Mouse (Mus musculus) forebrain, embryonic 14.5 days (tissue): ENCODE results near the gene Tmem87a. TPM values are rescaled to one million over a fixed set of nuclear protein-coding genes. Genes with fewer than 3 reads are reported as not detected.

Source experiments
- ATAC-seq: fragments of 200-750 bp; cut with Nextera tagmentation; 2 replicates; pipeline ENCODE4 v1.8.0; 2017; ENCODE audit warnings: mild to moderate bottlenecking, moderate library complexity
- DNase-seq: peaks from one replicate; pipeline ENCODE4 v3.0.0-alpha.2; 2015; ENCODE audit warnings: low spot score
- H3K27ac ChIP-seq: fragments of 300-500 bp; sonication (generic); 2 replicates; pipeline ENCODE4 v1.5.1; 2014; ENCODE audit warnings: low read depth, mild to moderate bottlenecking, control low read depth, low read length, moderate library complexity
- H3K27me3 ChIP-seq: fragments of 300-500 bp; sonication (generic); replicated peaks from 2 replicates; pipeline ENCODE4 v1.6.1; 2014; ENCODE audit warnings: low read length, control low read depth, mixed read lengths; ENCODE audit not compliant: control insufficient read depth, insufficient read depth
- H3K36me3 ChIP-seq: fragments of 300-500 bp; sonication (generic); 2 replicates; pipeline ENCODE4 v1.6.1; 2014; ENCODE audit warnings: low read length, control low read depth; ENCODE audit not compliant: control insufficient read depth, insufficient read depth
- H3K4me1 ChIP-seq: fragments of 300-500 bp; sonication (generic); 2 replicates; pipeline ENCODE4 v1.6.1; 2014; ENCODE audit warnings: antibody characterized with exemption, low read length, control low read depth; ENCODE audit not compliant: control insufficient read depth, insufficient read depth
- H3K4me2 ChIP-seq: fragments of 300-500 bp; sonication (generic); 2 replicates; pipeline ENCODE4 v1.6.1; 2014; ENCODE audit warnings: mild to moderate bottlenecking, control low read depth, low read length
- H3K4me3 ChIP-seq: fragments of 300-500 bp; sonication (generic); 2 replicates; pipeline ENCODE4 v1.5.1; 2014; ENCODE audit warnings: low read depth, low read length, control low read depth
- H3K9ac ChIP-seq: fragments of 300-500 bp; sonication (generic); 2 replicates; pipeline ENCODE4 v1.6.1; 2014; ENCODE audit warnings: mild to moderate bottlenecking, low read length, control low read depth, moderate library complexity
- H3K9me3 ChIP-seq: fragments of 300-500 bp; sonication (generic); replicated peaks from 2 replicates; pipeline ENCODE4 v1.6.1; 2016; ENCODE audit warnings: low read length, control low read depth, mixed read lengths; ENCODE audit not compliant: control insufficient read depth
- WGBS: fragments of 180-500 bp; shearing (Covaris S2); extraction: QIAGEN DNeasy Blood & Tissue Kit; methylation state at CpG from one replicate; pipeline ENCODE4 v1.1.7; 2014; 5-methylcytosine and 5-hydroxymethylcytosine counted together
- polyA plus RNA-seq: library from polyadenylated mRNA; unstranded; fragments of >200 nt; fragmentation: Nextera tagmentation; extraction: Ambion mirVana; gene quantifications from 2 replicates; pipeline ENCODE4 v1.2.1, GENCODE M21; 2014

Gene Tmem87a
- polyA plus RNA-seq, 1 experiment from 2014 or later, result 7.9 TPM

GRCm38 (mm10) chr2:120386264-120386663, 17.6 kb downstream of the Tmem87a start:
- H3K27me3 ChIP-seq, result no peaks in the 10 kb centered on the region
- H3K27ac ChIP-seq, result no peak overlapping the region
- H3K4me2 ChIP-seq, result no peak overlapping the region
- peaks cover 58% of the 10 kb centered on the region for H3K36me3 ChIP-seq
- DNase-seq, result no peak
- WGBS, result 88% methylated on average over 1 of the region's 1 CpGs
- H3K4me3 ChIP-seq, result no peak overlapping the region
- H3K4me1 ChIP-seq, result no peaks in the 10 kb centered on the region
- H3K9ac ChIP-seq, result no peak overlapping the region
- no peaks in the 10 kb centered on the region for H3K9me3 ChIP-seq
- no peak for ATAC-seq

GRCm38 (mm10) chr2:120373858-120374257, 30.1 kb downstream of the Tmem87a start:
- no peak for ATAC-seq
- H3K9ac ChIP-seq, result no peak overlapping the region
- peaks cover 72% of the 10 kb centered on the region for H3K36me3 ChIP-seq
- no peaks in the 10 kb centered on the region for H3K27me3 ChIP-seq
- WGBS, result 82% methylated on average over 4 of the region's 4 CpGs
- no peak overlapping the region for H3K4me3 ChIP-seq
- no peak overlapping the region for H3K4me2 ChIP-seq
- H3K9me3 ChIP-seq, result no peaks in the 10 kb centered on the region
- DNase-seq, result no peak
- no peak overlapping the region for H3K27ac ChIP-seq
- H3K4me1 ChIP-seq, result no peaks in the 10 kb centered on the region

GRCm38 (mm10) chr2:120367416-120368207, 36.3 kb downstream of the Tmem87a start:
- 93% methylated on average over 4 of the region's 4 CpGs for WGBS
- ATAC-seq, result no peak
- Histone ChIP-seq H3K27me3 (no peaks in the 10 kb centered on the region), H3K4me3 (no peak overlapping the region), H3K36me3 (peaks cover 73% of the 10 kb centered on the region), H3K4me2 (no peak overlapping the region), H3K9ac (no peak overlapping the region), H3K27ac (no peak overlapping the region), H3K4me1 (no peaks in the 10 kb centered on the region), H3K9me3 (no peaks in the 10 kb centered on the region)
- DNase-seq, result no peak

- H3K4me2 ChIP-seq, result no peak overlapping the region
- ATAC-seq, result no peak
- no peak overlapping the region for H3K27ac ChIP-seq
- no peak overlapping the region for H3K4me3 ChIP-seq
- no peak overlapping the region for H3K9ac ChIP-seq
- peaks cover 74% of the 10 kb centered on the region for H3K36me3 ChIP-seq
- WGBS, result 97% methylated on average over 3 of the region's 3 CpGs
- no peaks in the 10 kb centered on the region for H3K4me1 ChIP-seq
- H3K27me3 ChIP-seq, result no peaks in the 10 kb centered on the region
- H3K9me3 ChIP-seq, result no peaks in the 10 kb centered on the region
- DNase-seq, result no peak
These were observed 37.4 kb downstream of the Tmem87a start for GRCm38 (mm10) chr2:120366501-120366900.

- H3K27me3 ChIP-seq, result no peaks in the 10 kb centered on the region
- WGBS, result 93% methylated on average over 1 of the region's 1 CpGs
- DNase-seq (no peak), ATAC-seq (no peak)
- H3K4me3 ChIP-seq, result no peak overlapping the region
- no peak overlapping the region for H3K27ac ChIP-seq
- H3K4me1 ChIP-seq, result no peaks in the 10 kb centered on the region
- no peaks in the 10 kb centered on the region for H3K9me3 ChIP-seq
- H3K4me2 ChIP-seq, result no peak overlapping the region
- no peak overlapping the region for H3K9ac ChIP-seq
- H3K36me3 ChIP-seq, result peaks cover 66% of the 10 kb centered on the region
These were observed 43.5 kb downstream of the Tmem87a start for GRCm38 (mm10) chr2:120360425-120360824.

- no peaks in the 10 kb centered on the region for H3K27me3 ChIP-seq
- DNase-seq, result peak; percentile 92
- H3K4me1 ChIP-seq, result peaks cover 9% of the 10 kb centered on the region
- no peaks in the 10 kb centered on the region for H3K9me3 ChIP-seq
- H3K36me3 ChIP-seq, result peaks cover 46% of the 10 kb centered on the region
- peak within 1 kb of the TSS; percentile 58; the same call in 1 of the 2 replicates for H3K27ac ChIP-seq
- peak within 1 kb of the TSS; percentile 89 for H3K9ac ChIP-seq
- peak; percentile 99 for ATAC-seq
- WGBS, result 13% methylated on average over 44 of the region's 44 CpGs
- peak within 1 kb of the TSS; percentile 93 for H3K4me3 ChIP-seq
- H3K4me2 ChIP-seq, result peak within 1 kb of the TSS; percentile 76
These were observed 50.9 kb downstream of the Tmem87a start, which contains the start of gene Vps39 for GRCm38 (mm10) chr2:120352682-120353646. TSS of gene Vps39 (minus strand) at chr2:120353137.

GRCm38 (mm10) chr2:120351321-120351720, 52.6 kb downstream of the Tmem87a start:
- Histone ChIP-seq H3K4me3 (no peak overlapping the region), H3K9ac (no peak overlapping the region), H3K9me3 (no peaks in the 10 kb centered on the region), H3K36me3 (peaks cover 47% of the 10 kb centered on the region), H3K27me3 (no peaks in the 10 kb centered on the region), H3K4me2 (no peak overlapping the region; the same call in 1 of the 2 replicates), H3K4me1 (peaks cover 9% of the 10 kb centered on the region), H3K27ac (no peak overlapping the region)
- WGBS, result 84% methylated on average over 5 of the region's 5 CpGs
- DNase-seq (no peak), ATAC-seq (no peak)

GRCm38 (mm10) chr2:120348120-120348519, 55.8 kb downstream of the Tmem87a start:
- no peak overlapping the region for H3K27ac ChIP-seq
- 88% methylated on average over 9 of the region's 9 CpGs for WGBS
- H3K36me3 ChIP-seq, result peaks cover 56% of the 10 kb centered on the region

More at GRCm38 (mm10) chr2:120348120-120348519, 55.8 kb downstream of the Tmem87a start:
- no peak overlapping the region for H3K4me2 ChIP-seq
- H3K27me3 ChIP-seq, result no peaks in the 10 kb centered on the region
- H3K4me3 ChIP-seq, result no peak overlapping the region
- H3K9ac ChIP-seq, result no peak overlapping the region
- no peak for ATAC-seq
- no peaks in the 10 kb centered on the region for H3K9me3 ChIP-seq
- DNase-seq, result no peak
- peaks cover 9% of the 10 kb centered on the region for H3K4me1 ChIP-seq
